Mouse (Mus musculus) kidney, postnatal 0 days (tissue): ENCODE results near the gene Inpp5k. TPM values are rescaled to one million over a fixed set of nuclear protein-coding genes. Genes with fewer than 3 reads are reported as not detected.
"Not testable (repeated sequence)": the region's sequence is repeated elsewhere in the genome, so short reads cannot be mapped to it uniquely, and the experiment has no call there.

ENCODE experiments used
- ATAC-seq: fragments of 200-750 bp; cut with Nextera tagmentation; replicated peaks from 2 replicates; pipeline ENCODE4 v1.8.0; 2017; ENCODE audit warnings: low read depth, moderate number of reproducible peaks, moderate TSS enrichment, moderate library complexity; ENCODE audit not compliant: low FRiP score
- DNase-seq: peaks from one replicate; pipeline ENCODE4 v3.0.0-alpha.2; 2016; ENCODE audit warnings: low spot score
- H3K27ac ChIP-seq: fragments of 300-500 bp; sonication (generic); 2 replicates; pipeline ENCODE4 v1.5.1; 2014; ENCODE audit warnings: mild to moderate bottlenecking
- H3K27me3 ChIP-seq: fragments of 300-500 bp; sonication (generic); 2 replicates; pipeline ENCODE4 v1.6.1; 2014; ENCODE audit warnings: low read length, mixed read lengths; ENCODE audit not compliant: insufficient read depth
- H3K36me3 ChIP-seq: fragments of 300-500 bp; sonication (generic); 2 replicates; pipeline ENCODE4 v1.6.1; 2014; ENCODE audit warnings: low read length, mixed read lengths; ENCODE audit not compliant: insufficient read depth
- H3K4me1 ChIP-seq: fragments of 300-500 bp; sonication (generic); replicated peaks from 2 replicates; pipeline ENCODE4 v1.6.1; 2014; ENCODE audit warnings: antibody characterized with exemption, low read length, mixed read lengths; ENCODE audit not compliant: insufficient read depth
- H3K4me2 ChIP-seq: fragments of 300-500 bp; sonication (generic); 2 replicates; pipeline ENCODE4 v1.6.1; 2014; ENCODE audit warnings: mild to moderate bottlenecking, low read length, moderate library complexity, mixed read lengths
- H3K4me3 ChIP-seq: fragments of 300-500 bp; sonication (generic); replicated peaks from 2 replicates; pipeline ENCODE4 v1.5.1; 2014; ENCODE audit warnings: low read depth, low read length
- H3K9ac ChIP-seq: fragments of 300-500 bp; sonication (generic); 2 replicates; pipeline ENCODE4 v1.6.1; 2014; ENCODE audit warnings: low read depth, low read length
- H3K9me3 ChIP-seq: fragments of 300-500 bp; sonication (generic); replicated peaks from 2 replicates; pipeline ENCODE4 v1.6.1; 2016; ENCODE audit warnings: low read length, inconsistent platforms, mixed read lengths
- CTCF ChIP-seq: IDR thresholded peaks from 2 replicates; pipeline ENCODE4 v1.5.1; 2016; ENCODE audit warnings: antibody characterized with exemption, low read depth, mild to moderate bottlenecking, moderate library complexity
- WGBS: fragments of 180-500 bp; shearing (Covaris S2); extraction: QIAGEN DNeasy Blood & Tissue Kit; methylation state at CpG from one replicate; pipeline ENCODE4 v1.1.7; 2014; 5-methylcytosine and 5-hydroxymethylcytosine counted together
- polyA plus RNA-seq: library from polyadenylated mRNA; unstranded; fragments of >200 nt; fragmentation: Nextera tagmentation; extraction: Ambion mirVana; gene quantifications from 2 replicates; pipeline ENCODE4 v1.2.1, GENCODE M21; 2015

Inpp5k gene
- polyA plus RNA-seq, 1 experiment from 2014 or later = 38.6 TPM

DNA sequence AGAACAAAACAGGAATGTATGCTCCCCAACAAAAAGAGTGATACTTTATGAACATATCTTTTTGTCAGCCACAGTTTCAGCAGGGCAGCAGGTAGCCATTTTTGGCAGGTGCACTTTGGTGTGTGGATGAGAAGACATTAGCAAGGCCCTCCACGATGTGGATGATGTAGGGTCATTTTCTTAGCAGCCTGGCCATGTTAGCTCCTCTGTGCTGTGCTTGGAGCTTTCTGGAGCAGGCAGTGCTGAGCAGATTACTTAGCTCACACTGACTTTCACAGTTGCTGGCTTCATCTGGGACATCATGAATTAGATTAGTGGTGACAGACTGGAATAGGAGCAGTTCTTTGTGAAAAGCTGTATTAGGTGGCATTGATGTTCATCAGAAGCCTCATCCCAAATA, 59.2 kb downstream of the Inpp5k start:
- 74% methylated on average over 1 of the region's 1 CpGs for WGBS
- Histone ChIP-seq H3K9ac (no peak overlapping the region), H3K4me2 (no peak overlapping the region), H3K4me1 (0 out of 2 replicates have a peak, but pooled peaks cover 6% of the 10 kb centered on the region), H3K36me3 (peaks cover 18% of the 10 kb centered on the region; the same call in 1 of the 2 replicates), H3K27me3 (no peaks in the 10 kb centered on the region), H3K4me3 (no peak overlapping the region), H3K9me3 (no peaks in the 10 kb centered on the region), H3K27ac (no peak overlapping the region)
- no peak for TF ChIP-seq CTCF
- ATAC-seq (no peak), DNase-seq (no peak)

DNA sequence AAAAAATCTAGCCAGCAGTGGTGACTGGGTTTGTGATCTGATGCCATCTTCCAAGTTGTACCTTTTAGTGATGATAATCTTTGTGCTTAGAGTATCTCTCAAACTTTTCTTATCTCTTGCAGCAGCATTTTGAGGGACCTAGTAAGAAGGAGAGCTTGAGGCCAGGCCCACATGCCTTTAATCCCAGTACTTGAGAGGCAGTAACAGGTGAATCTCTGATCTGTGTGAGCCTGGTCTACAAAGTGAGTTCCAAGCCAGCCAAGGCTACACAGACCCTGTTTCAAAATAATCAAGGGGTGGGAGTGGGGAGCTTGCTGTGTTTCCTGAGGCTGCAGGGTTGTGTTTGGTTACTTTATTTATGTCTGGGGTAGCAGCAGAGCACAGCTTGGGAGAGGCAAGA, 60.3 kb downstream of the Inpp5k start:
- H3K9ac ChIP-seq = no peak overlapping the region
- H3K27me3 ChIP-seq = no peaks in the 10 kb centered on the region
- TF ChIP-seq CTCF = no peak
- no peak overlapping the region for H3K4me3 ChIP-seq
- ATAC-seq = no peak
- no peaks in the 10 kb centered on the region for H3K9me3 ChIP-seq
- H3K36me3 ChIP-seq = peaks cover 18% of the 10 kb centered on the region; the same call in 1 of the 2 replicates
- no peak for DNase-seq
- H3K4me1 ChIP-seq = 0 out of 2 replicates have a peak, but pooled peaks cover 6% of the 10 kb centered on the region
- H3K27ac ChIP-seq = no peak overlapping the region
- no peak overlapping the region for H3K4me2 ChIP-seq

DNA sequence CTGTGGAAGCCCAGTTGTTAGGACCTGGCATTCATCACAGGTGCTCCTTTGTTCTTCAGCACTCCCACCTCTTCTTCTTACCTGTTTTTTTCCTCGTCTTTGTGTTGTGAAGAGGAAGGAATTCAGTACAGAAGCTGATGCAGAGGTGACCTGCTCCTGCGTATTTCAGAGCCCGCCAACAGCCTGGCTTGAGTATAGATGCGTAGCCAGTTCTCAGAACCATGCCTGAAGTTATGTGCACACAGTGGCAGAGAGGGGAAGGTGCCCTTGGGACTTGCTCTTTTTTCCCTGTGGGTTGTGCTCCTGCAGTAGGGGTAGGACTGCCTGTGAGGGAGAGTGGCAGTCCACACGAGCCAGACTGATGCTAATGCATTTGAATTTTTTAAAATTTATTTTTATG, 62.8 kb downstream of the Inpp5k start:
- 93% methylated on average over 5 of the region's 5 CpGs for WGBS
- no peaks in the 10 kb centered on the region for H3K4me1 ChIP-seq
- no peak overlapping the region for H3K4me2 ChIP-seq
- H3K4me3 ChIP-seq = no peak overlapping the region
- no peaks in the 10 kb centered on the region for H3K9me3 ChIP-seq
- H3K27ac ChIP-seq = no peak overlapping the region
- ATAC-seq (no peak), DNase-seq (no peak)
- H3K36me3 ChIP-seq = peaks cover 40% of the 10 kb centered on the region
- no peak overlapping the region for H3K9ac ChIP-seq
- H3K27me3 ChIP-seq = no peaks in the 10 kb centered on the region
- no peak for TF ChIP-seq CTCF

DNA sequence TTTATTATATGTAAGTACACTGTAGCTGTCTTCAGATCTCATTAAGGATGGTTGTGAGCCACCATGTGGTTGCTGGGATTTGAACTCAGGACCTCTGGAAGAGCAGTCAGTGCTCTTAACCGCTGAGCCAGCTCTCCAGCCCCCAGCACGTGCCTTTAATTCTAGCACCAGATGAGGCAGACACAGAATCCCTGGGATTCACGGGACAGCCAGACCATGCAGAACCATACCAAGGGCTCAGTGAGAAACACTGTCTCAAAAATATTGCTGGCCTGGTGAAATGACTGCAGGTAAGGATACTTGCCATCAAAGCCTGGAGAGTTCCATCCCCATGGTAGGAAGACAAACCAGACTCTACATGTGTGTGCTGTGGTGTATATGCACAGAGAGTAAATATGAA, 66.7 kb downstream of the Inpp5k start:
- not testable (repeated sequence) for H3K4me3 ChIP-seq, H3K9ac ChIP-seq, DNase-seq, H3K9me3 ChIP-seq, H3K4me2 ChIP-seq, H3K27ac ChIP-seq, ATAC-seq, H3K27me3 ChIP-seq, H3K4me1 ChIP-seq
- H3K36me3 ChIP-seq = peaks cover 46% of the 10 kb centered on the region
- WGBS = 91% methylated on average over 3 of the region's 3 CpGs

Other genes with a start within 250 kb of the Inpp5k start
- gene Serpinf1, start 208.3 kb upstream of the Inpp5k start, polyA plus RNA-seq = 90.9 and 98.4 TPM in 2 replicates
- gene Serpinf2, start 191.4 kb upstream of the Inpp5k start, polyA plus RNA-seq = 45.2 and 57.0 TPM in 2 replicates
- 4.9 and 5.3 TPM in 2 replicates for gene Wdr81, start 176.3 kb upstream of the Inpp5k start, polyA plus RNA-seq
- 9.3 and 11.8 TPM in 2 replicates for gene Tlcd2, start 169.3 kb upstream of the Inpp5k start, polyA plus RNA-seq
- 36.3 and 36.6 TPM in 2 replicates for gene Prpf8, start 144.2 kb upstream of the Inpp5k start, polyA plus RNA-seq
- 4.2 and 4.5 TPM in 2 replicates for gene Rilp, start 120.9 kb upstream of the Inpp5k start, polyA plus RNA-seq
- 13.6 and 14.4 TPM in 2 replicates for gene Scarf1, start 117.4 kb upstream of the Inpp5k start, polyA plus RNA-seq
- 16.6 and 19.1 TPM in 2 replicates for gene Slc43a2, start 99.3 kb upstream of the Inpp5k start, polyA plus RNA-seq
- gene Pitpna, start 42.9 kb upstream of the Inpp5k start, polyA plus RNA-seq = 68.9 and 69.8 TPM in 2 replicates
- gene Myo1c, start 19.5 kb downstream of the Inpp5k start, polyA plus RNA-seq = 55.3 and 60.8 TPM in 2 replicates
- gene Crk, start 48.3 kb downstream of the Inpp5k start, polyA plus RNA-seq = 106 and 112 TPM in 2 replicates
- 707 and 805 TPM in 2 replicates for gene Ywhae, start 101.9 kb downstream of the Inpp5k start, polyA plus RNA-seq
- gene Doc2b, start 165.1 kb downstream of the Inpp5k start, polyA plus RNA-seq = 0.41 and 0.51 TPM in 2 replicates